Mouse (Mus musculus): ENCODE measurements at regions not wholly inside any gene's neighbourhood (a gene's known extent, or its start where the extent isn't known, plus 50 kb on each side); places are given as distances from the start of the nearest gene placed in this dataset.

- DNase-seq (ENCODE audit: low read depth) = no peak
These were observed 268.8 kb downstream of the Gm9195 start for GRCm38 (mm10) chr14:72222836-72223235.

- DNase-seq (ENCODE audit: low read depth) = no peak
These were observed 272.1 kb downstream of the Gm9195 start for GRCm38 (mm10) chr14:72219523-72219922.

- DNase-seq (ENCODE audit: low read depth) = no peak
These were observed 291.3 kb downstream of the Gm9195 start for GRCm38 (mm10) chr14:72200307-72200706.

- no peak for DNase-seq (ENCODE audit: low read depth)
These were observed 291.7 kb downstream of the Gm9195 start for GRCm38 (mm10) chr14:72199900-72200299.

GRCm38 (mm10) chr14:72197972-72198371 lies 293.7 kb downstream of the Gm9195 start:
- no peak for DNase-seq (ENCODE audit: low read depth)

- peak; percentile 3 for DNase-seq (ENCODE audit: low read depth)
These were observed 304.2 kb downstream of the Gm9195 start for GRCm38 (mm10) chr14:72187329-72187984.

- DNase-seq (ENCODE audit: low read depth) = no peak
These were observed 315.9 kb downstream of the Gm9195 start for GRCm38 (mm10) chr14:72175751-72176150.

- no peak for DNase-seq (ENCODE audit: low read depth)
These were observed 318.9 kb downstream of the Gm9195 start for GRCm38 (mm10) chr14:72172549-72173405.

- no peak for DNase-seq (ENCODE audit: low read depth)
These were observed 319.9 kb downstream of the Gm9195 start for GRCm38 (mm10) chr14:72171777-72172176.

- DNase-seq (ENCODE audit: low read depth) = no peak
These were observed 332.9 kb downstream of the Gm9195 start for GRCm38 (mm10) chr14:72158537-72159323.

- no peak for DNase-seq (ENCODE audit: low read depth)
These were observed 336.3 kb downstream of the Gm9195 start for GRCm38 (mm10) chr14:72155197-72155907.

- no peak for DNase-seq (ENCODE audit: low read depth)
These were observed 340.0 kb downstream of the Gm9195 start for GRCm38 (mm10) chr14:72151676-72152075.

GRCm38 (mm10) chr14:72149463-72149862 lies 342.2 kb downstream of the Gm9195 start:
- peak; percentile 2 for DNase-seq (ENCODE audit: low read depth)

GRCm38 (mm10) chr14:72148886-72149285 lies 342.8 kb downstream of the Gm9195 start:
- no peak for DNase-seq (ENCODE audit: low read depth)

- no peak for DNase-seq (ENCODE audit: low read depth)
These were observed 345.3 kb downstream of the Gm9195 start for GRCm38 (mm10) chr14:72146381-72146780.

- DNase-seq (ENCODE audit: low read depth) = no peak
These were observed 348.7 kb downstream of the Gm9195 start for GRCm38 (mm10) chr14:72142883-72143487.

GRCm38 (mm10) chr14:72141136-72141535 lies 350.5 kb downstream of the Gm9195 start:
- DNase-seq (ENCODE audit: low read depth) = no peak

GRCm38 (mm10) chr14:72130149-72130548 lies 361.5 kb downstream of the Gm9195 start:
- no peak for DNase-seq (ENCODE audit: low read depth)

GRCm38 (mm10) chr14:72121786-72122185 lies 369.9 kb downstream of the Gm9195 start:
- no peak for DNase-seq (ENCODE audit: low read depth)

- no peak for DNase-seq (ENCODE audit: low read depth)
These were observed 370.6 kb downstream of the Gm9195 start for GRCm38 (mm10) chr14:72121006-72121405.

- no peak for DNase-seq (ENCODE audit: low read depth)
These were observed 374.8 kb downstream of the Gm9195 start for GRCm38 (mm10) chr14:72116842-72117241.
